Mouse (Mus musculus) stomach, embryonic 14.5 days (tissue): ENCODE measurements at regions not wholly inside any gene's neighbourhood (a gene's known extent, or its start where the extent isn't known, plus 50 kb on each side); places are given as distances from the start of the nearest gene placed in this dataset.

Experiments
- ATAC-seq: fragments of 200-750 bp; cut with Nextera tagmentation; 2 replicates; pipeline ENCODE4 v1.8.0; 2017; ENCODE audit warnings: low read depth, moderate TSS enrichment; ENCODE audit not compliant: insufficient number of reproducible peaks, insufficient read depth, low FRiP score
- H3K27ac ChIP-seq: fragments of 300-500 bp; sonication (generic); 2 replicates; pipeline ENCODE4 v1.5.1; 2014; ENCODE audit warnings: mild to moderate bottlenecking, low read length, moderate library complexity, mixed read lengths
- H3K27me3 ChIP-seq: fragments of 300-500 bp; sonication (generic); 2 replicates; pipeline ENCODE4 v1.6.1; 2014; ENCODE audit warnings: low read length, control low read depth, mixed read lengths; ENCODE audit not compliant: control insufficient read depth, insufficient read depth
- H3K36me3 ChIP-seq: fragments of 300-500 bp; sonication (generic); 2 replicates; pipeline ENCODE4 v1.6.1; 2014; ENCODE audit warnings: mild to moderate bottlenecking, control low read depth, low read length, moderate library complexity, mixed read lengths; ENCODE audit not compliant: control insufficient read depth, insufficient read depth
- H3K4me1 ChIP-seq: fragments of 300-500 bp; sonication (generic); 2 replicates; pipeline ENCODE4 v1.6.1; 2014; ENCODE audit warnings: low read length, control low read depth, mixed read lengths; ENCODE audit not compliant: control insufficient read depth, insufficient read depth
- H3K4me2 ChIP-seq: fragments of 300-500 bp; sonication (generic); replicated peaks from 2 replicates; pipeline ENCODE4 v1.6.1; 2014; ENCODE audit warnings: low read depth, low read length, control low read depth
- H3K4me3 ChIP-seq: fragments of 300-500 bp; sonication (generic); 2 replicates; pipeline ENCODE4 v1.5.1; 2014; ENCODE audit warnings: low read depth, low read length, control low read depth
- H3K9ac ChIP-seq: fragments of 300-500 bp; sonication (generic); replicated peaks from 2 replicates; pipeline ENCODE4 v1.6.1; 2014; ENCODE audit warnings: low read depth, mild to moderate bottlenecking, control low read depth, low read length, moderate library complexity, mixed read lengths
- H3K9me3 ChIP-seq: fragments of 300-500 bp; sonication (generic); 2 replicates; pipeline ENCODE4 v1.6.1; 2016; ENCODE audit warnings: low read depth, low read length, control low read depth; ENCODE audit not compliant: control insufficient read depth
- WGBS: fragments of 180-500 bp; shearing (Covaris S2); extraction: QIAGEN DNeasy Blood & Tissue Kit; methylation state at CpG from one replicate; pipeline ENCODE4 v1.1.7; 2014; 5-methylcytosine and 5-hydroxymethylcytosine counted together

- no peaks in the 10 kb centered on the region for H3K9me3 ChIP-seq
- no peak overlapping the region for H3K4me2 ChIP-seq
- 58% methylated on average over 6 of the region's 6 CpGs for WGBS
- H3K9ac ChIP-seq = no peak overlapping the region
- no peaks in the 10 kb centered on the region for H3K4me1 ChIP-seq
- no peak overlapping the region for H3K27ac ChIP-seq
- no peak overlapping the region for H3K4me3 ChIP-seq
- H3K36me3 ChIP-seq = no peaks in the 10 kb centered on the region
- no peaks in the 10 kb centered on the region for H3K27me3 ChIP-seq
- peak; percentile 28; the same call in 1 of the 2 replicates for ATAC-seq
These were observed 54.5 kb upstream of the Ube2e1 start for GRCm38 (mm10) chr14:18385953-18386668.
